Mouse (Mus musculus) thymus, postnatal 14 days (tissue): ENCODE results near the gene Eprs.
"Not testable (repeated sequence)": the region's sequence is repeated elsewhere in the genome, so short reads cannot be mapped to it uniquely, and the experiment has no call there.

Source experiments
- DNase-seq: peaks from one replicate; pipeline ENCODE4 v3.0.0; 2021

The Eprs gene

DNA sequence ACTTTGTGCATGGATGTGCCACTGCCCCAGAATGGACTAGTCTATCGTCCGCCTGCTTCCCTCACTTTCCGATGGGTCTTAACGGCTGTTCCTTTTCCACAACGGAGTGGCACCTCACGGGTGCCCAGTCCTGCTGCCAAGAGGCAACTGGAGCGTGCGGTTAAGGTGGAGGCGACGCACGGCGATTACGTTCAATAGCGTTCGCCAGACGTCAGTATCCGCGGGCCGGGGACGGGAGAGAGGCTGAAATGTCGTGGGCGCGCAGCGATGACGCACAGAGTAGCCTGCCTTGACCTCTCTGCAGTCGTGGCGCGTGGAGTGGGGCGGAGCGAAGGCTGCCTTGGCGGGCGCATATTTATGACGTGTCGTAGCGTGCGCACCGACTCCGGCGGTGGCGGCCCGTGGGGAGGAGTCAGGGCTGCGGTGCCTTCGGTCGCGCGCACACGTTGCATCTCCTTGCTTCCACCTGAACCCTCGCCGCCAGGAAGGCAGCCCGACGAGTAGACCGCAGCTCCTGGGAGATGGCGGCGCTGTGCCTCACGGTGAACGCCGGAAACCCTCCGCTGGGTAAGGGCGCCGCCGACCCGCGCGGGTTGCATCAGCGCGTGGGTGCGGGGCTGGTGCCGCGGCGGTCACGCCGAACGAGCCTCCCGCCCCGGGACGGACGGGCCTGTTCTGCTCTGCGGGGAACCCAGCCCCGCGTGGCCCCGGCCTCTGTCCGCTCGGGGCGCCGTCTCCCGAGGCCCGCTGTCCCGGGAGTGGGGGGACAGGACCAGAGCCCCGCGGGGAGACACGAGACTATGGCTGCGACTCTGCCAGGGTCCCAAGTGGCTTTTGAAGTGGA, at the start of gene Eprs:
TSS of gene Eprs (plus strand) at position 368 of the 844 bp plus-strand sequence.
- peak; percentile 99 for DNase-seq

DNA sequence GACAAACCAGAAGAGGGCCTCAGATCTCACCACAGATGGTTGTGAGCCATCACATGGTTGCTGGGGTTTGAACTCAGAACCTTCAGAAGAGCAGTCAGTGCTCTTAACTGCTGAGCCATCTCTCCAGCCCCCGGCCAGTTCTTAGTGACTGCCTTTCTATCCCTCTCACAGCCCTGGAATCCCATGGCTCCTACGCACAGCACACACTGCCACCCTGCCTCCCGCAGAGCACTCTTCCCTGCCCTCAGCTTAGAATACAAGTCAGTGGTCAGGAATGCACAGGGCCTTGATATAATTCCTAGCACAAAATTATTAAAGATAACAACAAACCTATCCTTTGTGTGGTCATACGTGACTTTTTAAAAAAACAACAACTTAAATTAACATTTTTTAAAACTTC, 48.3 kb upstream of the Eprs start:
- no peak for DNase-seq

DNA sequence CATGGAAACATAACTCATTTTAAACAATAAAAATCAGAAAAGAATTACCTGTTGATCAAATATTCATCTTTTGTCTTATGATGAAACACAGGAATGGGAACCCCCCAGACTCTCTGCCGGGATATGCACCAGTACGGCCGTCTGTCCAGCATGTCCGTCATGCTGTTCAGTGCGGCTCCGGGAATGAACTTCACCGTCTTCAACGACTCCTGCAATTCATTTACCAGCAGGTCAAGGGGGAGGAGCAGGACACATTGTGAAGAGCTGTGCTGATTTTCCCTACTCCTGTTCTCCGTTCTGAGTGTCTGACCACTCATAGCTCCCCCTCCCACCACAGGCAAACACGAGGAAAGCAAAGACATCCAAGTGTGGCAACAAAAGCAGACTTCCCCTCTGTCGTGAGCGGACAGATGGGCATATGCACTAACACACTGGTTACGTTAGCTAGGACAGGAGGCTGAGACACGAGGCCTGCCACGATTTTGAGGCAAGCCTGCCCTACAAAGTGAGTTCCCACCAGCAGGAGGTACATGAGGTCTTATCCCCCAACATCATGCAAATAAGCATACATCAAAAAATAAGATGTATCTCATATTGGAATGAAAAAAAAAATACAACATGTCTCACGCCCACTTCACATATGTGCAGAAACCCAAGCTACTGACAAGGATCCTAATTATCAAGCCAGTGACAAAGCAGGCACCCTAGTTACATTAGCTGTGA, 46.8 kb upstream of the Eprs start:
- no peak for DNase-seq

DNA sequence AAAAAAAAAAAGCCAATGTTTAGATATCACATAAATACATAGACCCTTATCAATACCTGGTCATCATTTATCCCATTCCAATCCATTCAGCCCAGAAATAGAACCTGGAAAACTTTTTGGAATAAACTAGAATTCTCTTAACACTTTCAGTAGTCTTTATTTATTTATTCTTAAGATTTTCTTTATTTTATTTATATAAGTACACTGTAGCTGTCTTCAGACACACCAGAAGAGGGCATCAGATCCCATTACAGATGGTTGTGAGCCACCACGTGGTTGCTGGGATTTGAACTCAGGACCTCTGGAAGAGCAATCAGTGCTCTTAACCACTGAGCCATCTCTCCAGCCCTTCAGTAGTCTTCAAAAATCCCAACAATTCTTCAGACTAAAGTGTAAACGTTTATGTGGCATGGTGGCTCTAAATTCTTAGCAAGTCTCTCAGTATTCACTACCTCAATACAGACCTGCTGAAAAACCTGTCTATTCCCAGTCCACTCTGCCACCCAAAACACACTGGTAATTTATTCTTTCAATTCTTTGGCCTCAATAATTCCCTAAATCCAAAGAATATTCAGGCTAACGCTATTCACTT, 35.0 kb upstream of the Eprs start:
- not testable (repeated sequence) for DNase-seq

DNA sequence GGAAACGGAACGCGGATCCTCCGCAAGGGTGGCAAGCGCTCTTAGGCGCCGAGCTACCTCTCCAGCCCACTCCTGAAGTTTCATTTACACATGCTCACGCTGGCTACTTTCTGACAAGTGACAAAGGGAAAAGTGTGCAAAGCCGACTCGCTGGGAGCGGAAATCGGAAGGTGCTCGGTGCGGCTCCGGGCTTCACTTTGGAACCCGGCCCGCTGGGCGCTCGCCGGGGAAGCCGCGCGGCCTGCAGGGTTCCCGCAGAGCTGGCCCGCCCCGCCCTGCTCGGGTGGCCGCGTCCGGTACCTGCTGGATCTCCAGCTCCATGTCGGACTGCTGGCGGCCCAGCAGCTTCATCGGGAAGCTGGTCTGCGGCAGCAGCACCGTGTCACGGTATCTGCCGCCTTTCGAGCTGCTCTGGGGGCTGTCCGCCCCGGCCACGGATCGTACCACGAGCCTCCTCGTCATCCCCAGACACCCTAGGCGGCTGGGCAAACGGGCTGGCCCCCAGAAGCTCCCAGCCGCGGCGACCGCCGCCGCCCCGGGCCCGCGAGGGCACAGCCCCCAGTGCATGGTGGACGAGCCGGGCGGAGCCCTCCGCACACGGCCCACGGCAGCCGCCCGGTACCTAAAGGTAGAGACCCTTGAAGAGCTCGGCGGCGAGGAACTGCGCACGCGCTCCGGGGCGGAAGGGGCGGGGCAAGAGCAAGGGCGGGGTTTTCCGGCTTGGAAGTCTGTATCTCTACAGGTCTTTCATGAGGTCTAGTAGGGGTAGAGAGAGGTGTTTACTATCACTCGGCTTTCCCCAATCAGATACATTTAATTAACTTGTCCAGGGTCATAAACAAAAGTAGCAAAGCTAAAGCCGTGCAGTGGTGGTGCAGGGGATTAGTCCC, 33.9 kb upstream of the Eprs start, which contains the start of gene Iars2:
TSS of gene Iars2 (minus strand) at position 676 of the 890 bp plus-strand sequence.
- peak; percentile 97 for DNase-seq

DNA sequence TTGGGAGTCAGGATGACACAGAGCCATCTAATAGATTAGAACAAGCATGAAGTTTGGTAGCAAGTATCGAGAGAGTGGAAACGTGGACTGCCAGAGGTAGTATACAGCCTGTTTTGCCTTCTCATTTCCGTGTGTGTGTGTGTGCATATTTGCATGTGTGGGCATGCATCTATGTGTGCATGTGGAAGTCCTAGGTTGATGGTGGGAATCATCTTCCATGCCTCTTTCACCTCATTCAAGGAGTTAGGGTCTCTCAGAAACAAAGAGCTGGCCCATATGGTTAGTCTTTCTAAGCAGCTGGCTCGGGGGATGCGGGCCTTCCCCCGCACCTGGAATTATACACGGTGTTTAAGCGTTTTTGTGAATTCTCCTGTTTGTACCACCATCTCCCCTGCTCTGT, 33.0 kb upstream of the Eprs start:
- no peak for DNase-seq

DNA sequence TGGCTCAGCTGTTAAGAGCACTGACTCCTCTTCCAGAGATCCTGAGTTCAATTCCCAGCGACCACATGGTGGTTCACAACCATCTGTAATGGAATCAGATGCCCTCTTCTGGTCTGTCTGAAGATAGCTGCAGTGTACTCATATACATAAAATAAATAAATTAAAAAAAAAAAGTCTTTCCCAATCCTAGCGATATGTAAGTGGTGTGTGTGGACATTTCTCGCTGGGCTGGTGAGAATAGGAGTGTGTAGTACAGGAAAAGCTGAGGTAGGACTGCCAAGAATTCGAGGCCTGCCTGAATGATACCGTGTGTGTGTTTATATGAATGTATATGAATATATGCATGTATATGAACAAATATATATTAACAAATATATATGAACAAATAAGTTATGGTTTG, 31.5 kb upstream of the Eprs start:
- no peak for DNase-seq

DNA sequence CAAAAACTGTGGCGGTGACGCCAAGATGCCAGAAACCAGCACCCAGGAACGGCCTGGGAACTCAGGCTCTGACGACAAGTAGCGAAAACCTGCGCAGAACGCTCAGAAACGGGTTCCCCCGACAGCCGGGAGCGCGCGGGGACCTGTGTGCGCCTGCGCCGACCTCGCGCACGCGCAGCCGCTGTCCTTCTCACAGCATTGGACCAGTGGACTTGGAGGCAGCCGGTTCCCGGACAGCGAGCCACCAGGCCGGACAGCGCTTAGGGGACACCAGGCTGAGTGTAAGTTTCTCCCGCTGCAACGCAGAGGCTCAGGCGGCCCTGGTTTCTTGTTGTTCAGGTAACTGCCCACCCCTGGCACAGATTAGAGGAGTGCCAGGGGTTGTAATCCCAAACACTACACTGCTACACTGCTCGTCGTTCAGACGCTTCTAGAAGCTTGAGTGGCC, 30.8 kb upstream of the Eprs start, which contains the start of gene Bpnt1:
TSS of gene Bpnt1 (plus strand) at position 167 of the 448 bp plus-strand sequence.
- peak; percentile 82 for DNase-seq

DNA sequence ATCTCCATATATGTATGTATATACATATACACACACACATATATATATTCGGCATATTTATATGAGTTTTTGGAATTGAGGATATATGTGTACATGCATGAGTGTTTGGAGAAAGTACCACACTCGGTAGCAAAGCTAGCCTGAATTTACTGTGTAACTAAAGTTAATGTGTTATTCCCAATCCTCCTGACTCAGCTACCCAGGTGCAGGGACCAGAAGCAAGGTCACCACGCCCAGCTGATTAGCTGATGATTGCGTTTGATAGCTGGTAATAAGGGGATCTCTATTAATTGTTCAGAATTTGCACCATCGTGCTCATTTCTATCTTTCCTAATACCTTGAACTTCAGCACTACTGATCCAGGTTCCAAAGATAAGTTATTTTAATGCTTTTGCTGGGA, 29.2 kb upstream of the Eprs start:
- DNase-seq = no peak

DNA sequence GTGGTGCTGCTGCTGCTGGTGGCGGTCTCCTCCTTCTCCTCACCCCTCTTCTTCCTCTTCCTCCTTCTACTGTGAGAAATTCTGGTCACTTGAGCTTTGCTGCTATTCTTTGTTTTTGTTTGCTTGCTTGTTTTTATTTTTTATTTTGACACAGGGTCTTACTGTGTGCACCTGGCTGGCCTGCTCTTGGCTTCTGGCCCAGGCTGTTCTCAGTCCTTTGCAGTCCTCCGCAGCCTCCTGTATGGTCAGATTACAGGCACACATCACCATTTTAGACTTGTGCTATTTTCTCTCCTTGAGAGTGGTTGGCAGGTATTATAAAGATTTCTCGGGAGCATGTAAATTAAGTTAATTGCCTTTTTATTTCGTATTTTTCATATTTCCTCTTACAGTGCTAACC, 28.7 kb upstream of the Eprs start:
- DNase-seq = no peak

DNA sequence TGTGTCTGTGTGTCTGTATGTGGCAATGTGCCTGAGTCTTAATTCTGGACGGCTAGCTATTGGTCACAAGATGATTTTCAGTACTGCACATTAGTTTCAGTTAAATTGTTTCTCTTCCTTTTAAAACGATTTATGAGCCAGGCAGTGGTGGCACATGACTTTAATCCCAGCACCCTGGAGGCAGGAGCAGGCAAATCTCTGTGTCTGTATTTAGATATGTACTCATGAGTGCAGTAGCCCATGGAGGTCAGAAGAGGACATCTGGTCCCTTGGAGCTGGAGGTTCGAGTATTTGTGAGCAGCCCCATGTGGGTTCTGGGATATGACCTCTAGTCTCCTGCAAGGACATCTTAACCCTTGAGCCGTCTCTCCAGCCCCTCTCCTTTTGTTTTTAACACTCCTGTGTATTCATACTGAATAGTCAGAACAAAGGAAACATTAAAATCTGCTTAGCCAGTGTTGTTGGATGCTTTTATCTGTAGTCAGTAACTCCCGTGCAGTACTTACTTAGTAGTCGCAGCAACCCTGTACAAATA, 27.5 kb upstream of the Eprs start:
- DNase-seq = no peak

DNA sequence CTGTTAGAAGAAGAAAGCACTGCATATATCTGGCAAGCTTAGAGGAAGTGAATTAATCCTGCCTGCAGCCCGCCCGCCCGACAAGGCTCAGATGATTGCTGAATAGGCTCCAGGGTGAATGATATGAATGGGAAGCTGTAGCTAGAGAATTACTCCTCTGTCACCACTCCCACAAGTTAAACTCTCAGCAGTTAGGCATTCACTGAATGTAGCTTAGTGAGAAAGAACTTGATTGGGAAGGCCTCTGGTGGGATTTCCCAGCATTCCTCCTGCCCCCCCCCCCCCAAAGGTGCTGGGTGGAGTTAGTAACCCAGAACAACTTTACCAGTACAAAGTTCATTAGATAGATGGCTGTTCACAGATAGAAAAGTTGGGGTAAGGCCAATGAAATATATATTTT, 26.3 kb upstream of the Eprs start:
- no peak for DNase-seq

DNA sequence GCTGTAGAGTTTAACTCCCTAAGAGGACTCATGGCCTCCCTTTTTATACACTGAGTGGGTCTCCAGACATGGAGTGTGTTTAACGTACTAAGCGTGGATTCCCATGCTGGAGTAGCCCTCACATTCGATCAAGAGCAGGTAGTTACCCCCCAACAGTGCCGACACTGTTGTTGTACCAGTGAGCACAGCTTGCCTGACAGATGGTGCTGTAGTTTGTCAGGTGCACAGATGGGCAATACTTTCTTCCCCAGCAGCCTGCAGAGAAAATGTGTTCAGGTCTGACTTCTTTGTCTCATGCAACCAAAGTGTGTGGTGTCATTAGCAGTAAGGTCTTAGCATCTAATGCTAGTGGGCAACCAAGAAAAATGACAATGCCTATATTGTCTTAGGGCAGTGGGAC, 20.4 kb upstream of the Eprs start:
- no peak for DNase-seq

DNA sequence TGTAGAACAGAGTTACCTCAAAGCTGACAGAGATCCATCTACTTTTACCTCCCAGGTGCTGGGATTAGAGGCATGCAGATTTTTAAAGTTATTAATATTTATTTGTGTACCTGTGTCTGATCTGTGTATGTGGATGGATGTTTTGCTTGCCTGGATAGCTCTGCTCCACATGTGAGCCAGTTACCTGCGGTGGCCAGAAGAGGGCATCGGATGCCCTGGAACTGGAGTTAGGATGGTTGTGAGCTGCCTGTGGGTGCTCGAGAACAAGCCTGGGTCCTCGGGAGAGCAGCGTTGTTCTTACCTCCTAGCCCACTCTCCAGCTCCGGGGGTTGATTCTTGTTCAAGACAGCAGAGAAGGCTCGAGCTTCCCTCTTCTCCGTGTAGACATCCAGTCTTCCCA, 19.4 kb upstream of the Eprs start:
- DNase-seq = no peak

DNA sequence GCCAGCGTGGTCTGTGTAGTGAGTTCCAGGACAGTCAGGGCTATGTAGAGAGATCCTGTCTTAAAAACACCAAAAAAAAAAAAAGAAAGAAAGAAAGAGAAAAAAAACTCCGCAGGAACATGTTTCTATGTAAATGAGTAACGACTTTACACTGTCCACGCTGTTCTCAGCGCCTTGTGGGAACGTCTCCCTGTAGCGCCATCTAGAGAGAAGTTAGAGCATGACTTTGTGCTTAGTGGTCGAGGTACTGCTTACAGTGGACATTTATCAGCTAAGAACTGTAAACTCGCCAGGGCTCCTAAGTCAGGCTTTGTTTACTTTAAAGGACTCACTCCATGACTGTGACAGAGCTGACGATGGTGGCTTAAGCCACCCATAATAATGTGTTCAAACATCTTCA, 16.7 kb upstream of the Eprs start:
- no peak for DNase-seq

DNA sequence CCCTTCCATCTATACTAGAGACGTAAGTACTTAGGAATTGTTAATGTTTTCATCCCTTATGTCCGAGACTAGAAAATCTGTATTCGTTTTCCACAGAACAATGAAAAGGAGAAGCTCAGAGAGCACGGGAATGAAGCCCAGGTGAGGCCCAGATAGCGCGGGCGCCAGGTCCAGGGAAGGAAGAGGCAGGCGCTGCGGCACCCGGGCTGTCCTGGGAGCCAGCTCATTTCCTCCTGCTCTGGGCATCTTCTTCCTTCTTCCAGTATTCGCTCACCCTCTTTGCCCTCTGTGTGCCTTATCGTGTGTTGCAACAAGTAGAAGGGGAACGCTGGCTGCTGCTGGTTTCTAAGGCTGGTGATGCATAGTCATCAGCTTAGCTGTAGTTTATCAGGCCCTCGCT, 13.1 kb upstream of the Eprs start:
- DNase-seq = no peak

DNA sequence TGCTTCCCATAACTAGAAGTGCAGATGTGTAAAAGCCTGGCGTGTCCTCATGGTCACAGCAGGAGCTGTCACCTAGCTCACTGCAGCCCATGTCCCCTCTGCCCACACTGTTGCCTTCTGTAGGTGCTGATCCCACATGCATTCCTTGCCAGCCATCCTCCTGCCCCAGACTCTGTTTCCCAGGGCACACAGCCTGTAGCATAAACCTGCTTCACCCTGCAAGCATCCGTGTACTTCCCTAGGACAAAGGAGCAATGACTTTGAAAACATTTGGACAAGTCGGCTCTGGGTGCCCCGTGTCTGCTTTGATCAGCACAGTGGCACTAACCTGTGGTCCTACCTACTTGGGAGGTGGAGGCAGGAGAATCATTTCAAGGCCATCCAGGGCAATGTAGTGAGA, 12.2 kb upstream of the Eprs start:
- DNase-seq = no peak

DNA sequence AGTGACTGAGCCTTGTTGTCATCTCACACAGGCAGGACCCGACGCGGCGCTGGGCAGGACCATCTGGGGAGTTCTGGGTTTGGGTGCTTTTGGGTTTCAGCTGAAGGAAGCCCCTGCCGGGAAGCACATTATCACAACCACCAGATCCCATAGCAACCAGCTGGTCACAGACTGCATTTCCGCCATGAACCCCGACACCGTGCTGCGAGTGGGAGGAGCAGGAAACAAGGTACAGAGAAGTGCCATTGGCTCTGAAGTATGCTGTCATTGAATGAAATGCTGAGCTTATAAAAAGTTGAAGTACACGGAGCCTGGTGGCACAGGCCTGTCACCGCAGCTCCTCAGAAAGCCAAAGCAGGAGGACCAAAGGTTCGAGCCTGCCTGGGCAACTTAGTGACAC, 10.7 kb upstream of the Eprs start:
- DNase-seq = no peak

DNA sequence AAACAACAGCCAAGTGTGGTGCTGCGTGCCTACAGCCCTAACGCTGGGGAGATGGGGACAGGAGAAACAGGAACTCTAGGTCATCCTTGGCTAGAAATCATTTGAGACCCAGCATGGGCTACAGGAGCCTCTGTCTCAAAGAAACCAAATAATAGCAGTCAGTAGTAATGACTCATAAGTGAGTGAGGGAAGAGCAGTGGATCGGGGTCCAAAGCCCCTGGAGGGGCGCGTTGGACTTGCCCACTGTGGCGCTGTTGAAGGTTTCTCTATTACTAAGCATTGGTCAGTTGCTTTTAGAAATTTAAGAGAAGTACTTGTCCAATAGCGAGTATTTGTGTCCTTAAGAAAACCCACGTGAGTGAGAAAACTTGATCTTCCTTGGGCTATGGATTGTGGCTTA, 9.5 kb upstream of the Eprs start:
- no peak for DNase-seq

DNA sequence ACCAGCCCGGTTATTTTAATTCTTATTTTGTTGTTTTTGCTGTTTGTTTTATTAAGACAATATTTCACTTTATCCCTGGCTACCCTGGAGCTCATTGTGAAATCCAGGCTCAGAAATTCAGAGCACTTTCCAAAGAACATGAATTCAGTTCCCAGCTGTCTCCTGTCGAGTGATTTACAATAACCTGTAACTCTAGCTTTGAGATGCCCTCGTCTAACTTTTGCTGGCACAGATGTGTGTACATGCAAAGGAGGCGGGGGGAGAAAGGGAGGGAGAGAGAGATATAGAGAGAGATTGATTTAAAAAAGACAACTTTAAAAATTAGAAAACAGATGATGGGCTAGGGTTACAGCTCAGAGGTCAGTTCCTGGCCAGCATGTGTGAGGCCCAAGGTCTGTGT, 8.1 kb upstream of the Eprs start:
- no peak for DNase-seq

DNA sequence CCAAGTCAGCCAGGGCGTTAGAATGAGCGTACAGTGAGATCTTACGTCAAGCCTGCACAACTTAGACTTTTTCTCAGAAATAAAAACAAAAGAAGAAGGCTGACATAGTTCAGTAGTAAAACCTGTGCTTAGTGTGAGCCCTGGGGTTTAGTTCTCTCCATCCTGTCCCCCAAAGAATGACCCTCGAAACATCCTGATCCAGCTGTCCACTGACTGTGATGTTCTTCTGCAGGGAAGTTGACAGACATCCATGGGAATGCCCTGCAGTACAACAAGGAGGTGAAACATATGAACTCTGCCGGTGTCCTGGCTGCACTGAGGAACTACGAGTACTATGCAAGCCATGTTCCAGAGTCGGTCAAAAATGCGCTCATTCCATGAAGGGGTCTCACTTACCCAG, 6.6 kb upstream of the Eprs start:
- DNase-seq = no peak

DNA sequence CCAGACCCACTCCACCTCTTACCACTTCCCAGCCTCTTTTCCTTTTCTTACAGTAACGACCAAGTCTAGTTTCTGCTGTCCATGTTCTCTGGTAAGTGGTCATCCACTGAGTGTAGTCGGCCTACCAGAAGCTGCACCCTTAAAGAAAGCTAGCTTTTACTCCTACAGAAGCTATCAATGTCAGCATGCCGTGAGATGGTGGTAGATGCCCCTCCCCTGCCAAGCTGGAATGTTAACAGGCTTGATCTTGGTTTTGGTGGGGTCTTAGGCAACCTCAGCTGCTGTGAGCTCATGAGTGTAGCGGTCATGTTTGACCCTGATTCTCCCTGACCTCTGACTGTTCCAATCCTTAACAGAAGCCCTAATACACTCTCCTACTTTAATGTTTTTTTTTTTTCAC, 4.6 kb upstream of the Eprs start:
- DNase-seq = no peak
